Mouse (Mus musculus): ENCODE measurements around the gene Olfr668. TPM values are rescaled to one million over a fixed set of nuclear protein-coding genes. Genes with fewer than 3 reads are reported as not detected.

Olfr668 gene
- polyA plus RNA-seq, 1 experiment from 2014 or later, result not detected

Other genes starting within 250 kb of the Olfr668 start
- gene Olfr661, start 241.6 kb downstream of the Olfr668 start, polyA plus RNA-seq (2014; fragmentation: Nextera tagmentation; extraction: Ambion mirVana), result not detected in 2 replicates
- gene Usp17le, start 150.6 kb downstream of the Olfr668 start, polyA plus RNA-seq (2014; fragmentation: Nextera tagmentation; extraction: Ambion mirVana), result not detected in 2 replicates
- not detected in 2 replicates for gene Usp17lb, start 85.5 kb downstream of the Olfr668 start, polyA plus RNA-seq (2014; fragmentation: Nextera tagmentation; extraction: Ambion mirVana)
- gene Usp17la, start 71.0 kb downstream of the Olfr668 start, polyA plus RNA-seq (2014; fragmentation: Nextera tagmentation; extraction: Ambion mirVana), result not detected in 2 replicates
- not detected in 2 replicates for gene Olfr665, start 50.0 kb downstream of the Olfr668 start, polyA plus RNA-seq (2014; fragmentation: Nextera tagmentation; extraction: Ambion mirVana)
- gene Olfr666, start 32.1 kb downstream of the Olfr668 start, polyA plus RNA-seq (2014; fragmentation: Nextera tagmentation; extraction: Ambion mirVana), result not detected in 2 replicates
- gene Olfr667, start 6.6 kb downstream of the Olfr668 start, polyA plus RNA-seq (2014; fragmentation: Nextera tagmentation; extraction: Ambion mirVana), result not detected in 2 replicates
- gene Olfr669, start 6.2 kb upstream of the Olfr668 start, polyA plus RNA-seq (2014; fragmentation: Nextera tagmentation; extraction: Ambion mirVana), result not detected in 2 replicates
- gene Olfr670, start 34.6 kb upstream of the Olfr668 start, polyA plus RNA-seq (2014; fragmentation: Nextera tagmentation; extraction: Ambion mirVana), result not detected in 2 replicates
- not detected in 2 replicates for gene Olfr671, start 51.1 kb upstream of the Olfr668 start, polyA plus RNA-seq (2014; fragmentation: Nextera tagmentation; extraction: Ambion mirVana)
- not detected in 2 replicates for gene Olfr672, start 74.0 kb upstream of the Olfr668 start, polyA plus RNA-seq (2014; fragmentation: Nextera tagmentation; extraction: Ambion mirVana)
- gene Olfr675, start 100.4 kb upstream of the Olfr668 start, polyA plus RNA-seq (2014; fragmentation: Nextera tagmentation; extraction: Ambion mirVana), result not detected in 2 replicates
- not detected in 2 replicates for gene Olfr676, start 104.6 kb upstream of the Olfr668 start, polyA plus RNA-seq (2014; fragmentation: Nextera tagmentation; extraction: Ambion mirVana)
- gene Olfr677, start 123.3 kb upstream of the Olfr668 start, polyA plus RNA-seq (2014; fragmentation: Nextera tagmentation; extraction: Ambion mirVana), result not detected in 2 replicates
- gene Olfr678, start 136.4 kb upstream of the Olfr668 start, polyA plus RNA-seq (2014; fragmentation: Nextera tagmentation; extraction: Ambion mirVana), result not detected in 2 replicates
- gene Olfr679, start 153.1 kb upstream of the Olfr668 start, polyA plus RNA-seq (2014; fragmentation: Nextera tagmentation; extraction: Ambion mirVana), result not detected in 2 replicates
- gene Olfr680-ps1, start 164.8 kb upstream of the Olfr668 start, polyA plus RNA-seq (2014; fragmentation: Nextera tagmentation; extraction: Ambion mirVana), result not detected in 2 replicates
- not detected in 2 replicates for gene Olfr681, start 188.8 kb upstream of the Olfr668 start, polyA plus RNA-seq (2014; fragmentation: Nextera tagmentation; extraction: Ambion mirVana)
- gene Olfr683, start 219.0 kb upstream of the Olfr668 start, polyA plus RNA-seq (2014; fragmentation: Nextera tagmentation; extraction: Ambion mirVana), result not detected in 2 replicates
- 0.06 TPM in 1 of 2 replicates, not detected in the other for gene Olfr684, start 235.6 kb upstream of the Olfr668 start, polyA plus RNA-seq (2014; fragmentation: Nextera tagmentation; extraction: Ambion mirVana)